In the genomic region with DNA sequence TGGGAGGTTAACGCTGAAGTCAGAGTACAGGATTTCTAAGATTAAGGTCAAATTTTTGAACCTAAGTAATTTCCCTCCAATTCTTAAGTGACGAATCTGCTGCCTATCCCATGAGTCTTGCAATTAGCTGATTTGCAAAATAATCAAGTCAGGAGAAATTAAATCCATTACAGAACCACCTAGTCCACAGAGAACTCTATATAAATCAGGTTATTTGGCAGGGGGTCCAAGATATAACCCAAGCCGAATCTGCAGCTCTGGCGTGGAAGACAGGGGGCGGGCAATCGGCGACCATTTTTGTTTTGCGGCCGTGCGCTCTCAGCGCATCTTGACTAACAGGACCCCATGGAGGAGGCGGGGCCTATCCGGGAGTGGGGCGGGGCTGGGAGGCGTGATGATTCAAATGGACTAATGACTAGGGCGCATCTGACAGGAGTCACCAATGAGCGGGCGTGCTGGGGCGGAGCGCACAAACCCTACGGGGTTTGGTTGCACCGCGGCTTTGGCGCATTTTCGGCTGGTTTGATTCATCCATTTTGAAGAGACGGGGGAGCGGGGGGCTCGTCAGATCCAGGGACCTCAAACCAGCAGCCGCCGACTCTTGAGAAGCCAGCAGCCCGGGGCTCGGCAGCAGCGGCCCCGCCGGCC, we compare ENCODE assay signal across 8 mouse cellular contexts. TPM values are rescaled to one million over a fixed set of nuclear protein-coding genes. Genes with fewer than 3 reads are reported as not detected.
DNase-seq lines count a peak whose midpoint lies in the region; ATAC-seq and TF ChIP-seq lines count a peak whose summit lies in the region.

Nucks1 (plus strand) TSS at position 534 of the 648 bp plus-strand sequence.

- no peaks in the 10 kb centered on the region for H3K27me3 ChIP-seq in megakaryocyte, embryonic 14.5 days (replicated peaks)

- peak within 1 kb of the TSS; percentile 86 for H3K27ac ChIP-seq in cortical plate, adult 2 months (ENCODE audit: insufficient read depth, low read length)

- H3K4me3 ChIP-seq in cortical plate, adult 2 months (ENCODE audit: insufficient read depth, low read length) = peak within 1 kb of the TSS; percentile 65
- H3K4me3 ChIP-seq in megakaryocyte, embryonic 14.5 days (replicated peaks) = peak within 1 kb of the TSS; percentile 97

- H3K4me1 ChIP-seq in cortical plate, adult 2 months (ENCODE audit: control insufficient read depth, insufficient read depth, low read length) = peaks cover 2% of the 10 kb centered on the region; the same call in 1 of the 2 replicates
- H3K4me1 ChIP-seq in megakaryocyte, embryonic 14.5 days = peaks cover 64% of the 10 kb centered on the region

- no peaks in the 10 kb centered on the region for H3K9me3 ChIP-seq in megakaryocyte, embryonic 14.5 days

- peak; percentile 95 for ATAC-seq in activated CD4-positive, CD25-positive, alpha-beta regulatory T cell, adult 4 months

- peak; percentile 100 for DNase-seq in gastrocnemius, adult 8-10 months (ENCODE audit: low spot score in 2 of 2)
- peak; percentile 89 for DNase-seq in hindlimb bud, embryonic 11.5 days (ENCODE audit: extremely low spot score, low read depth, low spot score)
- DNase-seq in left cerebral cortex, adult 8-10 months (ENCODE audit: low spot score in 2 of 2) = peak; percentile 96 to 100
- DNase-seq in right cerebral cortex, postnatal 10 days (ENCODE audit: low spot score in 2 of 2) = peak; percentile 99 to 100
- DNase-seq in urinary bladder, postnatal 25 days (ENCODE audit: low spot score) = peak; percentile 98

- TF ChIP-seq CTCF in cortical plate, adult 2 months (IDR thresholded peaks at IDR 0.05; ENCODE audit: extremely low read depth, insufficient read depth, low read length) = no peak

- peak; percentile 74 for TF ChIP-seq POLR2A in cortical plate, adult 2 months (IDR thresholded peaks at IDR 0.05; ENCODE audit: extremely low read depth, insufficient read depth, low read length)

- H3K36me3 ChIP-seq in megakaryocyte, embryonic 14.5 days (replicated peaks; ENCODE audit: low read length) = peaks cover 6% of the 10 kb centered on the region

RNA-seq across cellular contexts. Expression of gene Nucks1, which starts in this region (rescaled TPM):
- polyA plus RNA-seq in activated CD4-positive, CD25-positive, alpha-beta regulatory T cell, adult 4 months (2017; shearing (Covaris generic)) = 10 to 100 TPM; 41.6 to 44.3 TPM
- 51.4 and 52.2 TPM in 2 replicates for polyA plus RNA-seq in cortical plate, adult 2 months (2012; rRNA removed)
- 10 to 100 TPM; 73.0 to 79.7 (median 76.5) TPM for total RNA-seq in gastrocnemius, adult 8-10 months (2022)
- total RNA-seq in left cerebral cortex, adult 8-10 months (2022) = 100 to 1,000 TPM; 142 to 178 (median 163) TPM
- 6.3 and 16.9 TPM in 2 replicates for polyA plus RNA-seq in megakaryocyte, embryonic 14.5 days (2012; ENCODE audit: insufficient read depth, low replicate concordance)

Comparison
In these comparisons a context has a peak if more than half of its experiments do, and no peak if none do; other contexts are left out.
1. Peak in every context shown above with its lines: DNase-seq, ATAC-seq, H3K4me3 ChIP-seq and H3K27ac ChIP-seq.